8 mouse cellular contexts compared by ENCODE assay signal in genomic region chr16:92301412-92301806, GRCm38 (mm10). TPM values are rescaled to one million over a fixed set of nuclear protein-coding genes. Genes with fewer than 3 reads are reported as not detected.
A peak's percentile ranks its signal among the peaks of the same experiment; 100 is the strongest.
DNase-seq lines count a peak whose midpoint lies in the region; ATAC-seq and TF ChIP-seq lines count a peak whose summit lies in the region.

No protein-coding gene starts in this region.

- no peaks in the 10 kb centered on the region for H3K9me3 ChIP-seq in intestine, embryonic 14.5 days (ENCODE audit: control insufficient read depth, low read length)

- peak overlapping the region; percentile 81 for H3K9ac ChIP-seq in liver, adult 2 months (ENCODE audit: low read depth, low read length)
- H3K9ac ChIP-seq in intestine, embryonic 14.5 days (ENCODE audit: low read length), result peak overlapping the region; percentile 73

- H3K36me3 ChIP-seq in liver, adult 2 months (ENCODE audit: control insufficient read depth, insufficient read depth, low read length), result peaks cover 1% of the 10 kb centered on the region; the same call in 1 of the 2 replicates
- peaks cover 14% of the 10 kb centered on the region for H3K36me3 ChIP-seq in intestine, embryonic 14.5 days (ENCODE audit: control insufficient read depth, insufficient read depth, low read length)
- H3K36me3 ChIP-seq in macrophage (ENCODE audit: inconsistent target), result peaks cover 12% of the 10 kb centered on the region; the same call in 1 of the 2 replicates

- H3K27ac ChIP-seq in liver, adult 2 months (replicated peaks; ENCODE audit: insufficient read depth, low read depth, low read length), result peak overlapping the region; percentile 56
- H3K27ac ChIP-seq in bone marrow macrophage, adult 2 months (ENCODE audit: insufficient read depth, low read depth, low read length), result peak overlapping the region; percentile 49
- H3K27ac ChIP-seq in embryonic fibroblast, embryonic 13.5 days (ENCODE audit: insufficient read depth, low read length), result no peak overlapping the region
- H3K27ac ChIP-seq in intestine, embryonic 14.5 days (ENCODE audit: low read depth), result peak overlapping the region; percentile 58
- H3K27ac ChIP-seq in macrophage, result peak overlapping the region; percentile 50

- ATAC-seq in intestine, embryonic 14.5 days (replicated peaks; ENCODE audit: low FRiP score, low TSS enrichment, low read depth), result peak; percentile 57

- TF ChIP-seq CTCF in liver, adult 2 months (IDR thresholded peaks at IDR 0.05; ENCODE audit: low read depth, low read length), result no peak
- no peak for TF ChIP-seq CTCF in bone marrow macrophage, adult 2 months (IDR thresholded peaks at IDR 0.05; ENCODE audit: low read depth, low read length)
- TF ChIP-seq CTCF in embryonic fibroblast, embryonic 13.5 days (IDR thresholded peaks at IDR 0.05; ENCODE audit: borderline replicate concordance, insufficient read depth, low read length), result no peak

- no peak for DNase-seq in liver, adult 2 months (ENCODE audit: extremely low read depth, low read depth, low spot score)
- DNase-seq in liver, result no peak
- no peak for DNase-seq in intestine, embryonic 14.5 days (ENCODE audit: low spot score)
- no peak for DNase-seq in adipocyte (ENCODE audit: low spot score)
- DNase-seq in thymus, postnatal 25 days, result no peak

- no peaks in the 10 kb centered on the region; the same call in 1 of the 2 replicates for H3K79me2 ChIP-seq in liver, adult 2 months (ENCODE audit: control insufficient read depth, insufficient read depth, low read length)
- H3K79me2 ChIP-seq in macrophage (ENCODE audit: inconsistent target), result peaks cover 20% of the 10 kb centered on the region; the same call in 1 of the 2 replicates

- 2% methylated on average over 12 of the region's 12 CpGs for WGBS in liver, adult 2 months
- WGBS in intestine, embryonic 14.5 days, result under 1% methylated on average over 12 of the region's 12 CpGs
- under 1% methylated on average over 10 of the region's 12 CpGs for WGBS in macrophage (ENCODE audit: missing documents)

- H3K27me3 ChIP-seq in liver, adult 2 months (ENCODE audit: control insufficient read depth, insufficient read depth, low read length), result no peaks in the 10 kb centered on the region
- H3K27me3 ChIP-seq in intestine, embryonic 14.5 days (replicated peaks; ENCODE audit: control insufficient read depth, insufficient read depth, low read length), result no peaks in the 10 kb centered on the region

- H3K4me2 ChIP-seq in intestine, embryonic 14.5 days (ENCODE audit: low read length), result peak overlapping the region; percentile 94

- TF ChIP-seq POLR2A in liver, adult 2 months (IDR thresholded peaks at IDR 0.05; ENCODE audit: extremely low read depth, insufficient read depth, low read length), result no peak
- no peak for TF ChIP-seq POLR2A in bone marrow macrophage, adult 2 months (IDR thresholded peaks at IDR 0.05; ENCODE audit: borderline replicate concordance, low read depth, low read length)
- no peak for TF ChIP-seq POLR2A in embryonic fibroblast, embryonic 13.5 days (IDR thresholded peaks at IDR 0.05; ENCODE audit: low read depth, low read length)

- H3K4me3 ChIP-seq in liver, adult 2 months (ENCODE audit: insufficient read depth, low read depth, low read length), result peak overlapping the region; percentile 71
- H3K4me3 ChIP-seq in bone marrow macrophage, adult 2 months (ENCODE audit: insufficient read depth, low read length), result peak overlapping the region; percentile 97
- peak overlapping the region; percentile 70 for H3K4me3 ChIP-seq in embryonic fibroblast, embryonic 13.5 days (ENCODE audit: insufficient read depth, low read length)
- H3K4me3 ChIP-seq in intestine, embryonic 14.5 days (ENCODE audit: low read depth, low read length), result peak overlapping the region; percentile 81
- peak overlapping the region; percentile 93 for H3K4me3 ChIP-seq in macrophage (ENCODE audit: inconsistent target)

- peaks cover 9% of the 10 kb centered on the region for H3K4me1 ChIP-seq in liver, adult 2 months (ENCODE audit: control insufficient read depth, insufficient read depth, low read length)
- H3K4me1 ChIP-seq in bone marrow macrophage, adult 2 months (ENCODE audit: control insufficient read depth, insufficient read depth, low read length), result peaks cover 13% of the 10 kb centered on the region
- peaks cover 4% of the 10 kb centered on the region; the same call in 1 of the 2 replicates for H3K4me1 ChIP-seq in embryonic fibroblast, embryonic 13.5 days (ENCODE audit: control insufficient read depth, insufficient read depth, low read length)
- H3K4me1 ChIP-seq in intestine, embryonic 14.5 days (replicated peaks; ENCODE audit: control insufficient read depth, insufficient read depth, low read length), result peaks cover 16% of the 10 kb centered on the region

RNA-seq across cellular contexts. Expression of gene Smim11, which starts 0.3 kb away (rescaled TPM):
- total RNA-seq in liver, adult 2 months (2014; rRNA removed), result 17.4 and 22.3 TPM in 2 replicates
- 13.6 and 19.2 TPM in 2 replicates for polyA plus RNA-seq in liver, adult 2 months (2012; rRNA removed)
- 68.3 and 95.1 TPM in 2 replicates for polyA plus RNA-seq in bone marrow macrophage, adult 2 months (2012; ENCODE audit: insufficient read depth, insufficient read length, missing spikeins)
- polyA plus RNA-seq in embryonic fibroblast, embryonic 13.5 days (2011; ENCODE audit: insufficient read length, low read depth, missing spikeins), result 33.6 and 50.5 TPM in 2 replicates
- polyA plus RNA-seq in intestine, embryonic 14.5 days (2014; fragmentation: Nextera tagmentation; extraction: Ambion mirVana), result 130 and 134 TPM in 2 replicates
- total RNA-seq in macrophage (2018; cell fraction: chromatin; rRNA removed), result 10 to 100 TPM in 4 of 26 experiments, 1 to 10 TPM in 16, not detected in 6; 1.2 to 15.1 (median 5.9) TPM
- 10 to 100 TPM; 18.3 to 43.8 (median 28.8) TPM for total RNA-seq in macrophage (2018; cell fraction: cytosol; rRNA removed)
- 10 to 100 TPM in 16 of 26 experiments, 1 to 10 TPM in 10; 2.3 to 26.3 (median 10.7) TPM for total RNA-seq in macrophage (2018; cell fraction: nucleus; rRNA removed)
- polyA plus RNA-seq in macrophage (2018), result 41.5 to 76.0 TPM (median 45.7 TPM) in 3 replicates

RNA-seq across cellular contexts. Expression of gene Kcne2, which starts 9.2 kb away (rescaled TPM):
- not detected in 2 replicates for total RNA-seq in liver, adult 2 months (2014; rRNA removed)
- polyA plus RNA-seq in liver, adult 2 months (2012; rRNA removed), result not detected in 2 replicates
- not detected in 2 replicates for polyA plus RNA-seq in bone marrow macrophage, adult 2 months (2012; ENCODE audit: insufficient read depth, insufficient read length, missing spikeins)
- not detected in 2 replicates for polyA plus RNA-seq in embryonic fibroblast, embryonic 13.5 days (2011; ENCODE audit: insufficient read length, low read depth, missing spikeins)
- polyA plus RNA-seq in intestine, embryonic 14.5 days (2014; fragmentation: Nextera tagmentation; extraction: Ambion mirVana), result 0.18 and 0.22 TPM in 2 replicates
- total RNA-seq in macrophage (2018; cell fraction: chromatin; rRNA removed), result not detected
- total RNA-seq in macrophage (2018; cell fraction: cytosol; rRNA removed), result not detected
- total RNA-seq in macrophage (2018; cell fraction: nucleus; rRNA removed), result not detected
- polyA plus RNA-seq in macrophage (2018), result not detected in 3 replicates

RNA-seq across cellular contexts. Expression of gene Fam243, which starts 19.8 kb away (rescaled TPM):
- total RNA-seq in liver, adult 2 months (2014; rRNA removed), result not detected in 2 replicates
- not detected in 2 replicates for polyA plus RNA-seq in liver, adult 2 months (2012; rRNA removed)
- not detected in 2 replicates for polyA plus RNA-seq in bone marrow macrophage, adult 2 months (2012; ENCODE audit: insufficient read depth, insufficient read length, missing spikeins)
- polyA plus RNA-seq in embryonic fibroblast, embryonic 13.5 days (2011; ENCODE audit: insufficient read length, low read depth, missing spikeins), result not detected in 2 replicates
- not detected in 2 replicates for polyA plus RNA-seq in intestine, embryonic 14.5 days (2014; fragmentation: Nextera tagmentation; extraction: Ambion mirVana)
- not detected for total RNA-seq in macrophage (2018; cell fraction: chromatin; rRNA removed)
- total RNA-seq in macrophage (2018; cell fraction: cytosol; rRNA removed), result not detected
- total RNA-seq in macrophage (2018; cell fraction: nucleus; rRNA removed), result not detected
- polyA plus RNA-seq in macrophage (2018), result not detected in 3 replicates

RNA-seq across cellular contexts. Expression of gene Kcne1, which starts 57.9 kb away (rescaled TPM):
- not detected in 2 replicates for total RNA-seq in liver, adult 2 months (2014; rRNA removed)
- not detected in 2 replicates for polyA plus RNA-seq in liver, adult 2 months (2012; rRNA removed)
- not detected in 2 replicates for polyA plus RNA-seq in bone marrow macrophage, adult 2 months (2012; ENCODE audit: insufficient read depth, insufficient read length, missing spikeins)
- polyA plus RNA-seq in embryonic fibroblast, embryonic 13.5 days (2011; ENCODE audit: insufficient read length, low read depth, missing spikeins), result not detected in 2 replicates
- 0.32 TPM in 1 of 2 replicates, not detected in the other for polyA plus RNA-seq in intestine, embryonic 14.5 days (2014; fragmentation: Nextera tagmentation; extraction: Ambion mirVana)
- total RNA-seq in macrophage (2018; cell fraction: chromatin; rRNA removed), result not detected
- not detected for total RNA-seq in macrophage (2018; cell fraction: cytosol; rRNA removed)
- not detected for total RNA-seq in macrophage (2018; cell fraction: nucleus; rRNA removed)
- polyA plus RNA-seq in macrophage (2018), result not detected in 3 replicates
